Mouse (Mus musculus) brain, embryonic 14.5 days (tissue): ENCODE data around the gene Tfr2.

Source experiments
- CTCF ChIP-seq: fragments of 200-500 bp; IDR thresholded peaks from 2 replicates; pipeline ENCODE4 v1.5.1; 2012; ENCODE audit warnings: inconsistent platforms, mild to moderate bottlenecking, moderate library complexity, borderline replicate concordance; ENCODE audit not compliant: insufficient read depth, insufficient read length; ENCODE audit errors: extremely low read depth
- POLR2A ChIP-seq: fragments of 200-500 bp; IDR thresholded peaks from 2 replicates; pipeline ENCODE4 v1.6.1; 2012; ENCODE audit warnings: mild to moderate bottlenecking, inconsistent platforms, borderline replicate concordance; ENCODE audit not compliant: poor library complexity, insufficient read depth, insufficient read length, severe bottlenecking; ENCODE audit errors: extremely low read depth

GRCm38 (mm10) chr5:137627991-137628390 is 58.4 kb downstream of the Tfr2 start:
- TF ChIP-seq POLR2A (no peak), CTCF (no peak)
